Mouse (Mus musculus): ENCODE data around the gene Mgst3.

DNA sequence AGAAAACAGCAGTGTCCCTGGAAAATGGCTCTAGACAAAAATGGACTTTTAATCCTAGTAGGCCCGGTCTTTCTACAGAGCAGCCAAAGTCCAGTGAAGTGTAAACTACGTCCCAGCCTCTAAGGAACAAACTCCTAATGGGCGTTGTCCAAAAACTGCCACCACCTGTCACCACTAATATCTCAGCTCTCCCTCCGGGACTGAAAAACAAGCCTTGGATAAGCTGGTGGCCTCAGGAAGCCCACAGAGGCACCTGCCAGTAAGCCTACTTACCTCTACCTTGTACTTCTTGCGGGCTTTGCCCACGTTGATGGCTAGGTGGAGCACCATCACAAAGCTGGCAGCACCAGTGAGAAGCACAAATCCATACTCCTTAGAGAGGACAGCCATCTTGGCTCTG is 15.6 kb downstream of the Mgst3 start:
- TF ChIP-seq CTCF (conservative IDR thresholded peaks at IDR 0.05 in 1 of 2, IDR thresholded peaks at IDR 0.05 in 1 of 2; ENCODE audit: low read depth in 2 of 2, low read length in 2 of 2) (no peak), RCOR1 (conservative IDR thresholded peaks at IDR 0.05; ENCODE audit: low read depth, low read length) (no peak), BHLHE40 (IDR thresholded peaks at IDR 0.05; ENCODE audit: low read depth, low read length) (no peak), POLR2A (IDR thresholded peaks at IDR 0.05; ENCODE audit: low read depth, low read length) (no peak), SIN3A (IDR thresholded peaks at IDR 0.05; ENCODE audit: low read length) (no peak)

Data from CH12.LX (cell line).